Mouse (Mus musculus) limb, embryonic 10.5 days (tissue): ENCODE measurements around the gene Car14. TPM values are rescaled to one million over a fixed set of nuclear protein-coding genes. Genes with fewer than 3 reads are reported as not detected.
"Not testable (repeated sequence)": the region's sequence is repeated elsewhere in the genome, so short reads cannot be mapped to it uniquely, and the experiment has no call there.

Experiments
- DNase-seq: peaks from one replicate; pipeline ENCODE4 v3.0.0-alpha.2; 2017; ENCODE audit warnings: low spot score
- H3K27ac ChIP-seq: fragments of 300-500 bp; sonication (generic); 2 replicates; pipeline ENCODE4 v1.5.1; 2016; ENCODE audit warnings: mild to moderate bottlenecking
- H3K27me3 ChIP-seq: fragments of 300-500 bp; sonication (generic); 2 replicates; pipeline ENCODE4 v1.6.1; 2016; ENCODE audit warnings: low read depth, mild to moderate bottlenecking; ENCODE audit not compliant: poor library complexity, severe bottlenecking
- H3K36me3 ChIP-seq: fragments of 300-500 bp; sonication (generic); 2 replicates; pipeline ENCODE4 v1.6.1; 2016; ENCODE audit warnings: mild to moderate bottlenecking, moderate library complexity
- H3K4me1 ChIP-seq: fragments of 300-500 bp; sonication (generic); 2 replicates; pipeline ENCODE4 v1.6.1; 2016
- H3K4me3 ChIP-seq: fragments of 300-500 bp; sonication (generic); 2 replicates; pipeline ENCODE4 v1.5.1; 2016; ENCODE audit warnings: mild to moderate bottlenecking, moderate library complexity
- H3K9me3 ChIP-seq: fragments of 300-500 bp; sonication (generic); replicated peaks from 2 replicates; pipeline ENCODE4 v1.6.1; 2016; ENCODE audit warnings: mild to moderate bottlenecking
- WGBS: fragments of 180-500 bp; shearing (Covaris S2); methylation state at CpG from one replicate; pipeline ENCODE4 v1.1.7; 2016; 5-methylcytosine and 5-hydroxymethylcytosine counted together
- polyA plus RNA-seq: library from polyadenylated mRNA; unstranded; fragments of >200 nt; fragmentation: Nextera tagmentation; extraction: Ambion mirVana; gene quantifications from 2 replicates; pipeline ENCODE4 v1.2.1, GENCODE M21; 2016

Gene Car14
- polyA plus RNA-seq, 1 experiment from 2014 or later = 161 TPM

DNA sequence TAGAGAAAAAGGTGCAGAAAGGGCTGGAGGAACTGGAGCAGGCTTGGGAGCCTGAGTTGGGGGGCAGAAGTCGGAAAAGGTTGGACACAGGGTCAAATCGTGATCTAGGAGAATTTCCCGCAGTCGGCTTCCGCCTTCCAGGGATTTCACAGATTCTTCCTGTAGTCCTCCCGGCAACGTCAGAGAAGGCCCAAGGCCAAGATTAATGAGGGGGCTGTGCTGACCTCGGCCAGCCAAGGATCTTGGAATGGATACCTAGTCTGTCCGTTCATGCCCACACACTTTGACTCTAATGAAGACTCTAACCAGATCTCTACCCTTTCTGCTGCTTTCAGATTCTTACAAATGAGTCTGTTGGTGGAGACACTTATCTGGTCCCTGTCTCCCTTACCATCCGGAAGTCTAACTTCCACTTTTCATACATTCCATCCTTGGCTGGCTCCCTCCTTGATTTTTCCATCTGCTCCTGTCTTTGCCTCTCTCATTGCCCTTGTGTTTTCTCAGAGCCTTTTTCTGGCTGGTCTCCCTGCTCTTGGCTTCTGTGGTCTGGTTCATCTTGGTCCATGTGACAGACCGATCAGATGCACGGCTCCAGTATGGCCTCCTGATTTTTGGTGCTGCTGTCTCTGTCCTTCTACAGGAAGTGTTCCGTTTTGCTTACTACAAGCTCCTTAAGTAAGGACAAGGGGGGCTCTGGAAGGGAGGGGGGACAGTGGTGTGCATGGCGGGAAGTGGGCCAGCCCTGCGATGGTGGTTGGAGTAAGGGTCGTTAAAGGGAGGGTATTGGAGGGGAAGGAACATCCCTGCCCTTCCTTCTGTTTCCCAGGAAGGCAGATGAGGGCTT lies 10.0 kb downstream of the Car14 start:
- H3K36me3 ChIP-seq = peaks cover 28% of the 10 kb centered on the region
- no peaks in the 10 kb centered on the region for H3K27me3 ChIP-seq
- H3K27ac ChIP-seq = peak overlapping the region; percentile 78
- H3K4me1 ChIP-seq = peaks cover 46% of the 10 kb centered on the region
- peak; percentile 47 for DNase-seq
- H3K4me3 ChIP-seq = peak overlapping the region; percentile 77
- H3K9me3 ChIP-seq = no peaks in the 10 kb centered on the region
- WGBS = 16% methylated on average over 16 of the region's 16 CpGs

DNA sequence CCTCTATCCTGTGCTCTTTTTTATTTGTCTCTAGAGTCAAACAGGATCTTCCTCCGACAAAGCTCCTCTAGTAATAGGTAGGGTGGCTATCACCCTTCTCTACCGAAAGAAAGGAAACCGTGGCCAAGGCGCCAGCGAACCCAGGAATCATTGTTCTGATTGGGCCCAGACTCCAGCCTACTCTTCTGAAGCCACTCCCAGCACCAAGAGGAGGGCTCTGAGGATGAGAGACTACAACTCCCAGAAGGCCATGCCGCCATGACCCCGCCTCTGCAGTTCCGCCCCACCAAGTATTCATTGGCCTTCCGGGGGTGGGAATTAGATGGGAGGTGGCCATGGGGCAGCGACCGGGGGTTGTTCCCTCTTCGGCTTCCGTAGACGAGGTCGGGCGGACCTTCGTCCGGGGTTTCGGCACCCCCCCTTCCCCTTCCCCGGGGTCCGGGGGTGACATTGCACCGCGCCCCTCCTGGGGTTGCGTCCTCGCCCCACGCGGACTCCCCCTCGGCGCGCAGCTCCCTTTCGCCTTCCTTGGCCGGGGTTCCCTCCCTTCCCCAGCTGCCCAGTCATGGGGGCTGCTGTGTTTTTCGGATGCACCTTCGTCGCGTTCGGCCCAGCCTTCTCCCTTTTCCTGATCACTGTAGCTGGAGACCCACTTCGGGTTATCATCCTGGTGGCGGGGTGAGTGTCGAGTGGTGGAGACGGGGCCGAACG lies 10.7 kb downstream of the Car14 start, which contains the start of gene Aph1a:
TSS of gene Aph1a (plus strand) at position 364 of the 711 bp plus-strand sequence.
- peak within 1 kb of the TSS; percentile 77 for H3K4me3 ChIP-seq
- not testable (repeated sequence) for H3K9me3 ChIP-seq, H3K27me3 ChIP-seq
- under 1% methylated on average over 30 of the region's 43 CpGs for WGBS
- H3K4me1 ChIP-seq = peaks cover 50% of the 10 kb centered on the region
- H3K27ac ChIP-seq = peak within 1 kb of the TSS; percentile 78
- DNase-seq = peak; percentile 92
- H3K36me3 ChIP-seq = peaks cover 20% of the 10 kb centered on the region

DNA sequence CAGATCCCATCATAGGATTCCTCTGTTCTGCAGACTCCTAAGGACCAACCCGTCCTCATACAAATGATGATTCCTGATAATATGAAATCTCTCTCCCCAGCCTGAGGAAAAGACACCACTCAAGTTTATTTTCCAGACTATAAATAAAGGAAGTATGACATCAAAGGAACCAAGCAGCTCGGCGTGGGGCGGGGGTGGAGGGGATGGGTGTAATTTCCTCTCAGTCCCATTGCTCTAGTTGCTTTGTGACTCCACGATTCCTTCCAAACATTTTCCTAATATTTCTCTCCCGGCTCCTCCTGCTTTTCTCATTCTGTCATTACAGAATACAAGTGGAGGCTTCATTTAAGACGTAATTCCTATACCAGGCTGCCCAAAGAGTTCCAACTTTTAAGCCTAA lies 11.4 kb downstream of the Car14 start:
- DNase-seq = peak; percentile 39
- Histone ChIP-seq H3K9me3 (no peaks in the 10 kb centered on the region), H3K36me3 (peaks cover 14% of the 10 kb centered on the region), H3K4me1 (peaks cover 50% of the 10 kb centered on the region), H3K4me3 (peak overlapping the region; percentile 77), H3K27me3 (no peaks in the 10 kb centered on the region), H3K27ac (peak overlapping the region; percentile 78)
- 11% methylated on average over 7 of the region's 7 CpGs for WGBS

DNA sequence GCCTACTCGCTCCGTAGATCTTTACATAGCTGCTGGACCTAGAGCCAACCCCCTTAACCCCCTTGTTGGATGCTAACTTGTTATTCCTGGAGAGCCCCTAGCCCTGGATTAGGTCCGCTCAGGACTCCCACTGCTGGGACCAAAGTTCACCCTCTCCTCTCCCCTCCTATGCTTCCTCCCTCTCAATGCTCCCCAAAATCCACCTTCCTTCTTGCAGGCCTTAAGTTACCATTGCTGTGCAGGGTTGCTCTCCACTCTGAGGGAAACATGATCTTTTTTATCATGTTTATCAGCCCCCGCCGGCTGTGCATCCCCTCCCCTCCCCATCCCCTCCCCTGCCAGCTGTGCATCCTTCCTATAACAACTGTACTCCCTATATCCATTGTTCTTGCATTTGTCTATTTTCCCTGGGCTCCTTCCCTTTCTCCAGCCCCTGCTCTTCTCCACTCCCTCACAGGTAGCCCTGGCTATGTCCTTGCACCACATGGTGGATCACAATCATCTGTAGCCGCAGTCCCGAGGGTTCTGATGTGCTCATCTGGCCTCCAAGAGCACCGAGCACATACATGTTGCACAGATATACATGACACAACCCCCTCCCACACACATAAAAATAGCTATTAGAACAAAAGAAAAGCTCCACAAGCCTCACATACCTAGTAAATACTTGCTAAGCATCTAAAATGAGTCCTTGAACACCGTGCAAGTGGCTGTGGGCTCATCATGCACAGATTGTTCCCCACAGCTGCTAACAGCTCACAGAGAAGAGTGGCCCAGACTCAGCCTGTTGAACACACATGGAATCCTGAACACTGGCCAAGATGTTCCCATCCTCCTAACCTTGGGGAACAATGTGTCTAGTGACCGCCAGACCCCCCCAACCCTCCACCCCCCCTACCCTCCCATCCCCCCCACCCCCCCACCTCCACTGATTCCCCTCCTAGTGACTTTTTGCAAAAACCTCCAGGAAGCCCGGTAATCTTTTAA lies 12.1 kb downstream of the Car14 start:
- WGBS = 35% methylated on average over 11 of the region's 11 CpGs
- H3K27ac ChIP-seq = peak overlapping the region; percentile 78
- DNase-seq = no peak
- no peaks in the 10 kb centered on the region for H3K27me3 ChIP-seq
- peak overlapping the region; percentile 39 for H3K4me3 ChIP-seq
- H3K36me3 ChIP-seq = peaks cover 6% of the 10 kb centered on the region; the same call in 1 of the 2 replicates
- peaks cover 50% of the 10 kb centered on the region for H3K4me1 ChIP-seq
- H3K9me3 ChIP-seq = no peaks in the 10 kb centered on the region

DNA sequence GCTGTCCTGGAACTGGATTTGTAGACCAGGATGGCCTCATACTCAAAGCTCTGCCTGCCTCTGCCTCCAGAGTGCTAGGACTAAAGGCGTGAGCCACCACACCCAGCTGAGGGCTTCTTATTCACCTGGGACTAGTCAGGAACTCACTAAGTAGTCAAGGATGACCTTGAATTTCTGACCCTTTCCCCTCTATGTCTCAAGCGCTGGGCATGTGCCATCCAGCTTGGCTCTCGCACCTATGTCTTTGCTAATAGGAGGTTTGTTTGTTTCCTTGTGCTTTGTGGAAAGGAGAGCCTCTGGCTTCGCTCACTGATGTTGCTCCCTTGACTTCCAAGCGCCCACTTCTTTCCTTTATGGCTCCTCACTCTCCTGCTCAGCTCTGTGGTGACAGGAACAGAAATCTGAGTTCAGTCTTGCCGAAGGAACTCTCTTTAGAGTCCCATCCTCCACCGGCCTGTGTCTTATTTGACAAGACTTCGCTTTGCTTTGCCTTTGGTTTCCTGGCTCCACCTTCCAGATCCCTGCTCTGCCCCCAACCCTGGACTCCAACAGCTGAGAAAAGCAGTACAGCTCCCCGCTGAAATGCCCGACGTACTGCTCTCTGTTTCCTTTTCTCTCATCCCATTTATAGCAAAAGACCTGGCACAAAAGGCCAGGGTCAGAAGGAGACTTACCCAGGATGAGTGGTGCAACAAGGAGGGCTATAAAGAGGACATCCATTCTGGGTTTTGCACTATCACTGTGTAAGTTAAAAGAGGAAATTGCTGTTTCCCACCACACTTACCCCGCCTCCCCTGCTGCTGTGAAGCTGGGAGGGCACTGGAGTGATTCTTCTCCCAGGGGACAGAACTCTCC lies 13.1 kb downstream of the Car14 start, which contains the start of gene BC028528:
TSS of gene BC028528 (minus strand) at position 795 of the 855 bp plus-strand sequence.
- H3K4me1 ChIP-seq = peaks cover 50% of the 10 kb centered on the region
- peak within 1 kb of the TSS; percentile 78 for H3K27ac ChIP-seq
- H3K4me3 ChIP-seq = peak within 1 kb of the TSS; percentile 39
- WGBS = 21% methylated on average over 12 of the region's 12 CpGs
- peaks cover 5% of the 10 kb centered on the region; the same call in 1 of the 2 replicates for H3K36me3 ChIP-seq
- H3K9me3 ChIP-seq = no peaks in the 10 kb centered on the region
- peak; percentile 44 for DNase-seq
- H3K27me3 ChIP-seq = no peaks in the 10 kb centered on the region

DNA sequence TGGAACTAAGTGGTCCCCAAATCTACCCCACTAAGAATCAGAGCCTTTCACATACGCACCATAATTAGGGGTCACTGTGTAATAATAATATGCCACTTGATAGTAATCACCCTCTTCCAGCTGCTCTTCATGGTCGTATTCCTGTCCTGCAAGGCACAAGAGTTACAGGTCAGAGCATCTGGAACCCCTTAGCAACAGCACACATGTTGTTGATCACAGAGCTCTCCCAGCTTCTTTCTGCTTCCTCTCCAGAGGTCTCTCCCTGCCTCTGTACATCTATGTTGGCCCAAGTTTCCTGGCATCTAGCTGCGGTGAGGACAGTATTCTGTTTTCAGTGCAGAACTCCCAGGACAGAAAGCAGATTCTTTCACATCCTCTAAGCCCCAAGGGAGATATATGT lies 14.8 kb downstream of the Car14 start:
- Histone ChIP-seq H3K4me1 (peaks cover 39% of the 10 kb centered on the region), H3K9me3 (no peaks in the 10 kb centered on the region), H3K27ac (peak overlapping the region; percentile 66), H3K27me3 (no peaks in the 10 kb centered on the region), H3K36me3 (no peaks in the 10 kb centered on the region), H3K4me3 (no peak overlapping the region)
- WGBS = 17% methylated on average over 3 of the region's 3 CpGs
- peak; percentile 71 for DNase-seq

DNA sequence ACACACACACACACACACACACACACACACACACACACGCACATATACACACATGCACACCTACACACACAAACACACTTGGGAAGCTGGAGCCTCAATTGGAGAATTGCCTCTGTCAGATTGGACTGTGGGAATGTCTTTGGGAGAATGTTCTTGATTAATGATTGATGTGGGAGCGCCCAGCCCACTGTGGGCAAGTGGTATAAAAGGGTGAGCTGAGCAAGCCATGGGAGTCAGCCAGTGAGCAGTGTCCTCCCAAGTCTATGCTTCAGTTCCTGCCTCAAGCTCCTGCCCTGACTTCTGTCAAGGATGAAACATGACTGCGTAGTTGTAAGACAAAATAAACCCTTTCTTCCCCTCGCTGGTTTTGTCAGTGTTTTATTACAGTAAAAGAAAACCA lies 16.9 kb downstream of the Car14 start:
- H3K4me1 ChIP-seq = peaks cover 32% of the 10 kb centered on the region
- H3K9me3 ChIP-seq = no peaks in the 10 kb centered on the region
- H3K4me3 ChIP-seq = no peak overlapping the region
- H3K27me3 ChIP-seq = no peaks in the 10 kb centered on the region
- WGBS = 84% methylated on average over 4 of the region's 4 CpGs
- H3K27ac ChIP-seq = no peak overlapping the region; the same call in 1 of the 2 replicates
- no peak for DNase-seq
- H3K36me3 ChIP-seq = no peaks in the 10 kb centered on the region

DNA sequence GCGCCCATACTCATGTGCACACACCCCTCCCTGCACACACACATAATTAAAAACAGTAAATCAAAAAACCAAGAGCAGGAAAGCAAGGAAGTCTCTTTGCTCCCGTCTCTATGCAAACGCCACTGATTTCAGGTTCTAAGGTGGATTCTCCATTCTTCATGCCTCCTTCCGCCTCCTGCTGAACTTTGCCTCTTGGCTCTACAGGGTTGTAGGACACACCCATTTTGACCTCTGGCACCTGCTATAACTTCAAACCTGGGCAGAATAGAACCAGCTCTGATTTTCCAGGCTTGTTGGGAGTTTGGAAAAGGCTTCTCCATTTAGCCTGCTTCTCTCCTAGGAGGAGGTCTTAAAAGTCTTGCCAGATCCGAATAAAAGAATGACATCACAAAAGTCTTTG lies 20.1 kb downstream of the Car14 start:
- Histone ChIP-seq H3K9me3 (no peaks in the 10 kb centered on the region), H3K27me3 (no peaks in the 10 kb centered on the region), H3K27ac (no peak overlapping the region), H3K4me1 (peaks cover 22% of the 10 kb centered on the region), H3K36me3 (no peaks in the 10 kb centered on the region), H3K4me3 (no peak overlapping the region)
- no peak for DNase-seq
- WGBS = 65% methylated on average over 5 of the region's 5 CpGs

DNA sequence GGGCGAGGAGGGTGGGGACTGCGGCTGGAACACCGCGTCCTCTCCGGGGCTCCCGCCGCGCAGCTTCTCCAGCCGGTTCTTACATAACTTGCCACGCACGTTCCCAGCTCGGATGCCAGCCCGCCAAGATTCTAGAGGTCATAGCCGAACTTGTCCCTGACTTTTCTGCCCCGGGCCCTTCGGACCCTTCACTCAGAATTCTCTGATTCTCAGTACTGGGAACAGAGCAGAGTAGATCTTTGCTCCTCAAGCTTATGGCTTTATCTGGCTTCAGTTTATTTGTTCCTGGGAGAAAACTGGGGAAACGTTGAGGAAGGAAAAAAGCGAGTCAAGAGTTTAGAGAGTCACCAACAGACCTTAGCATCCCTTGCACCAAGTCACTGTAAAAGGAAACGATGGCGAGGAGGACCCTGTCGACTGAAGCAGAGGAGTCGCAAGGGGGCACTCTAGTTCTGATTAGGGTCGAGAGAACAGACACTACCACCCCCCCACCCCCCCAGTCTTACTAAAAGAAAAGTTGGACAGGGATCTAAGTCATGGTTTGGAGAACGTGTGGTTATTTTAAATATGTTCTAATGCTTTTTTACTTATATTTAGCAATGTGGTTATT lies 21.6 kb downstream of the Car14 start:
- H3K36me3 ChIP-seq = no peaks in the 10 kb centered on the region
- no peaks in the 10 kb centered on the region for H3K9me3 ChIP-seq
- peak; percentile 49 for DNase-seq
- H3K4me3 ChIP-seq = peak overlapping the region; percentile 64
- peaks cover 20% of the 10 kb centered on the region for H3K4me1 ChIP-seq
- no peaks in the 10 kb centered on the region for H3K27me3 ChIP-seq
- WGBS = 2% methylated on average over 24 of the region's 24 CpGs
- peak overlapping the region; percentile 75 for H3K27ac ChIP-seq

DNA sequence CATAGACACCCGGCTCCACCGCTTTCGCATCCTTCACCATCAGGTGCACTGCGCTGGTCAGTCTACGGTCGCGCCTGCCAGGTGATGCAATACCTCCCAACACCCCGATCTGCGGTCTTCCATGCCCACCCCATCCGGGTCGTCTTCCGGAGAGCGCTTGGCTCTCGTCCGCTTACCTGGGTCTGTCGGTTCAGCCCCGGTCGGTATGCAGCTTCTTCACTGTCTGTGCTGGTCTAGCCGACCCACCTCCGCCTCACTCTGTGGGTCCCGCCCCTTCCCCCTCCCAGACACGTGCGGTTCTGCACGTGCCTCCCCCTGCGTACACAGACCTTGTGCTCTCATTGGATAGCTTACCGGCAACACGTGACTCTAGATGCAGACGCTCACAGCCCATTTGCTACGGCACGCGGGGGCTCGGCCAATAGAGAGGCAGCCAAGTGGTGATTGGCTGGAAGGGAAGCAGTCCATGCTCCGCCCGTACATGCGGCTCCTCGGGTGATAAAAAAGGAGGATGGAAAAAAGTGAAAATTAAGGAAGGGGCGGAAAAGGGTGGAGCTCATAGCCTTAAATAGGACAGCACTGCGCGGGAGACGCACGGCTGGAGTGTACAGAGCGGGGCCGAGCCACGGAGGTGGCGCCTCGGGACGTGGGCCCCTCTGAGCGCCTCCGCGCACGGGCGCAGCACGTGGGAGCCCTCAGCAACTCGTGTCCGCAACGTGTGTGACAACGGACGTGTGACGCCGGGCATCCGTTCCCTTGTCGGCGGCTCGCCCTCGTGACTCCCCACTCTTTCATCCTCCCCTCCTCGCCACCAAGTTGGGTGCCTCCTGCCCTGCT lies 22.3 kb downstream of the Car14 start, which contains the start of gene Ciart:
TSS of gene Ciart (minus strand) at position 273 of the 837 bp plus-strand sequence.
- peak; percentile 94 for DNase-seq
- H3K27ac ChIP-seq = peak within 1 kb of the TSS; percentile 75
- H3K36me3 ChIP-seq = no peaks in the 10 kb centered on the region
- no peaks in the 10 kb centered on the region for H3K9me3 ChIP-seq
- H3K4me1 ChIP-seq = peaks cover 20% of the 10 kb centered on the region
- peak within 1 kb of the TSS; percentile 64 for H3K4me3 ChIP-seq
- H3K27me3 ChIP-seq = no peaks in the 10 kb centered on the region
- under 1% methylated on average over 66 of the region's 66 CpGs for WGBS
